Mouse (Mus musculus): ENCODE data around the gene Gstm4. TPM values are rescaled to one million over a fixed set of nuclear protein-coding genes. Genes with fewer than 3 reads are reported as not detected.

Gstm4 gene
- polyA plus RNA-seq, 1 experiment from 2014 or later, result 18.6 TPM

GRCm38 (mm10) chr3:108085281-108085720 is 40.6 kb upstream of the Gstm4 start:
- H3K4me3 ChIP-seq, result peak overlapping the region; percentile 65
- no peaks in the 10 kb centered on the region; the same call in 1 of the 2 replicates for H3K36me3 ChIP-seq
- peak overlapping the region; percentile 100 for H3K4me2 ChIP-seq
- H3K4me1 ChIP-seq (replicated peaks), result peaks cover 54% of the 10 kb centered on the region
- peak overlapping the region; percentile 84 for H3K27ac ChIP-seq (replicated peaks)
- WGBS, result 0% methylated on average over 14 of the region's 14 CpGs
- no peaks in the 10 kb centered on the region for H3K27me3 ChIP-seq
- no peaks in the 10 kb centered on the region for H3K9me3 ChIP-seq
- peak; percentile 87 for ATAC-seq (ENCODE audit: low FRiP score, low read depth)
- peak overlapping the region; percentile 65 for H3K9ac ChIP-seq

- 7% methylated on average over 13 of the region's 13 CpGs for WGBS
- H3K36me3 ChIP-seq, result no peaks in the 10 kb centered on the region; the same call in 1 of the 2 replicates
- no peaks in the 10 kb centered on the region for H3K9me3 ChIP-seq
- peak overlapping the region; percentile 84 for H3K27ac ChIP-seq (replicated peaks)
- H3K4me2 ChIP-seq, result peak overlapping the region; percentile 100
- H3K9ac ChIP-seq, result peak overlapping the region; percentile 65
- ATAC-seq (ENCODE audit: low FRiP score, low read depth), result peak; percentile 17
- H3K27me3 ChIP-seq, result no peaks in the 10 kb centered on the region
- peak overlapping the region; percentile 65 for H3K4me3 ChIP-seq
- H3K4me1 ChIP-seq (replicated peaks), result peaks cover 54% of the 10 kb centered on the region
These were observed 40.1 kb upstream of the Gstm4 start for GRCm38 (mm10) chr3:108084767-108085270.

GRCm38 (mm10) chr3:108083904-108084407 is 39.3 kb upstream of the Gstm4 start:
- Histone ChIP-seq H3K4me1 (replicated peaks) (peaks cover 54% of the 10 kb centered on the region), H3K27ac (replicated peaks) (no peak overlapping the region), H3K9me3 (no peaks in the 10 kb centered on the region), H3K36me3 (peaks cover 7% of the 10 kb centered on the region; the same call in 1 of the 2 replicates), H3K4me2 (peak overlapping the region; percentile 100), H3K4me3 (peak overlapping the region; percentile 65; the same call in 1 of the 2 replicates), H3K9ac (no peak overlapping the region), H3K27me3 (no peaks in the 10 kb centered on the region)
- ATAC-seq (ENCODE audit: low FRiP score, low read depth), result no peak
- WGBS, result 71% methylated on average over 4 of the region's 4 CpGs

- no peak for ATAC-seq (ENCODE audit: low FRiP score, low read depth)
- WGBS, result 73% methylated on average over 2 of the region's 2 CpGs
- no peak overlapping the region for H3K27ac ChIP-seq (replicated peaks)
- H3K9ac ChIP-seq, result no peak overlapping the region
- no peaks in the 10 kb centered on the region for H3K9me3 ChIP-seq
- peak overlapping the region; percentile 22; the same call in 1 of the 2 replicates for H3K4me2 ChIP-seq
- H3K4me1 ChIP-seq (replicated peaks), result peaks cover 54% of the 10 kb centered on the region
- H3K4me3 ChIP-seq, result no peak overlapping the region
- H3K27me3 ChIP-seq, result no peaks in the 10 kb centered on the region
- H3K36me3 ChIP-seq, result peaks cover 10% of the 10 kb centered on the region; the same call in 1 of the 2 replicates
These were observed 38.5 kb upstream of the Gstm4 start for GRCm38 (mm10) chr3:108083161-108083560.

GRCm38 (mm10) chr3:108082251-108082875 is 37.7 kb upstream of the Gstm4 start:
- 50% methylated on average over 1 of the region's 1 CpGs for WGBS
- Histone ChIP-seq H3K4me3 (no peak overlapping the region), H3K36me3 (peaks cover 10% of the 10 kb centered on the region; the same call in 1 of the 2 replicates), H3K27ac (replicated peaks) (0 out of 2 replicates have a peak overlapping the region, but pooled peaks have one; percentile 32), H3K27me3 (no peaks in the 10 kb centered on the region), H3K4me2 (peak overlapping the region; percentile 22), H3K4me1 (replicated peaks) (peaks cover 54% of the 10 kb centered on the region), H3K9ac (no peak overlapping the region), H3K9me3 (no peaks in the 10 kb centered on the region)
- ATAC-seq (ENCODE audit: low FRiP score, low read depth), result no peak

DNA sequence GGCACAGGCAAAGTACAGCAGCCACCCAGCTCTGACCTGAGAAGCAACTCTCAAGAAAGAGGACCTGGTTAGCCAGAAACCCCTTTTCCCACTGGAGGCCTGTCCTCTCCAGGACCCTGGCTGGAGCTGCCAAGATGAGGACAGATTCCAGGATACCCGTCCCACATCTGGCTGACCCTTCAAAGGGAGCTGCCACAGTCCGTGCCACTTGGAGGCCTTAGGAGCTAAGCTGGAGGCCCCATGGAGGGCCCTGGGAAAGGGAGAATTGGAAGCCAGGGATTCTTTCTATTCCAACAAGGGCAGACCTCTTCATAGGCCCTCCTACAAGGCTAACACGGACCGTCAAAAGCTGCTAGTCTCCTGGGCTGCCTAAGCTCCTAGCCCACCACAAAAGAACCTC is 37.0 kb upstream of the Gstm4 start:
- H3K9me3 ChIP-seq, result no peaks in the 10 kb centered on the region
- no peaks in the 10 kb centered on the region for H3K27me3 ChIP-seq
- peak overlapping the region; percentile 22; the same call in 1 of the 2 replicates for H3K4me2 ChIP-seq
- 0 out of 2 replicates have a peak overlapping the region, but pooled peaks have one; percentile 22 for H3K27ac ChIP-seq (replicated peaks)
- no peak overlapping the region for H3K9ac ChIP-seq
- peaks cover 52% of the 10 kb centered on the region for H3K4me1 ChIP-seq (replicated peaks)
- H3K4me3 ChIP-seq, result no peak overlapping the region
- WGBS, result 58% methylated on average over 4 of the region's 4 CpGs
- ATAC-seq (ENCODE audit: low FRiP score, low read depth), result no peak
- peaks cover 16% of the 10 kb centered on the region for H3K36me3 ChIP-seq

GRCm38 (mm10) chr3:108076836-108077235 is 32.1 kb upstream of the Gstm4 start:
- Histone ChIP-seq H3K27ac (replicated peaks) (no peak overlapping the region), H3K9me3 (no peaks in the 10 kb centered on the region), H3K27me3 (no peaks in the 10 kb centered on the region), H3K4me3 (no peak overlapping the region), H3K9ac (no peak overlapping the region), H3K4me2 (no peak overlapping the region), H3K4me1 (replicated peaks) (peaks cover 11% of the 10 kb centered on the region), H3K36me3 (peaks cover 45% of the 10 kb centered on the region)
- ATAC-seq (ENCODE audit: low FRiP score, low read depth), result no peak
- WGBS, result 91% methylated on average over 9 of the region's 9 CpGs

DNA sequence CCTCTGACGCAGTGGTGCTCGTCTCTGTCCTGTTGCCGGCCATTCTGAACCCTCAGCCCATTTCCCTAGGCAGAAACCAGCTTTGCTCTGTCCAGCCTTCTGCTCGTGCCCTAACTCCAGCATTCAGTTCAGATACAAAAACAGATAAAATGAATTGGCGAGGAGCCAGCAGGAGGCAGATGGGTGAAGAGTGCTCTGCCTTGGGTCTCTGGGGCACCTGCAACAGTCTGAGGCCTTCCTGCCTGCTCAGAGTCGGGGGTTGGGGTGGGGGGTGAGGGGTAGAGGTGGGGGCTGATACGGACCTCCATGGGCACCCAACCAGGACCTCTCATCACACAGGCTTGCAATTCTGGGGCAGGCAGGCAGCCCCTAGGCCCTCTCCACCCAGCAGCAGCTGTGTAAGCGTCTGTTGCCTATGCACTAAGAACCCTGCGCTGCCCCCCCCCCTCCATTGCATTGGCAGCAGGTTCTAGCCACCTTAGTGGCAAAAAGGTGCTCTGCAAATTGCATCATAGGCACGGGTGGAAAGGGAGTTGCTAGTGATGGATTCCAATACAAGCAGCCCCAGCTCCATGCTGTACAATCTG is 28.4 kb upstream of the Gstm4 start:
- no peak overlapping the region for H3K4me2 ChIP-seq
- H3K9me3 ChIP-seq, result no peaks in the 10 kb centered on the region
- H3K4me3 ChIP-seq, result no peak overlapping the region
- H3K4me1 ChIP-seq (replicated peaks), result peaks cover 4% of the 10 kb centered on the region; the same call in 1 of the 2 replicates
- H3K27me3 ChIP-seq, result no peaks in the 10 kb centered on the region
- whole genome bisulfite sequencing, result 56% methylated on average over 10 of the region's 10 CpGs
- no peak for ATAC-seq (ENCODE audit: low FRiP score, low read depth)
- peaks cover 35% of the 10 kb centered on the region for H3K36me3 ChIP-seq
- no peak overlapping the region for H3K9ac ChIP-seq
- no peak overlapping the region for H3K27ac ChIP-seq (replicated peaks)

GRCm38 (mm10) chr3:108070295-108071293 is 25.9 kb upstream of the Gstm4 start:
- H3K4me2 ChIP-seq, result no peak overlapping the region
- H3K4me3 ChIP-seq, result no peak overlapping the region
- H3K9me3 ChIP-seq, result no peaks in the 10 kb centered on the region
- H3K4me1 ChIP-seq (replicated peaks), result peaks cover 4% of the 10 kb centered on the region; the same call in 1 of the 2 replicates
- WGBS, result 71% methylated on average over 10 of the region's 10 CpGs
- H3K36me3 ChIP-seq, result peaks cover 19% of the 10 kb centered on the region
- no peak overlapping the region for H3K9ac ChIP-seq
- ATAC-seq (ENCODE audit: low FRiP score, low read depth), result no peak
- H3K27me3 ChIP-seq, result no peaks in the 10 kb centered on the region
- H3K27ac ChIP-seq (replicated peaks), result no peak overlapping the region

- Histone ChIP-seq H3K4me3 (no peak overlapping the region), H3K36me3 (peaks cover 8% of the 10 kb centered on the region), H3K4me2 (no peak overlapping the region), H3K27ac (replicated peaks) (no peak overlapping the region), H3K9me3 (no peaks in the 10 kb centered on the region), H3K27me3 (no peaks in the 10 kb centered on the region), H3K4me1 (replicated peaks) (peaks cover 4% of the 10 kb centered on the region; the same call in 1 of the 2 replicates), H3K9ac (no peak overlapping the region)
- WGBS, result 81% methylated on average over 13 of the region's 13 CpGs
- ATAC-seq (ENCODE audit: low FRiP score, low read depth), result no peak
These were observed 24.7 kb upstream of the Gstm4 start for GRCm38 (mm10) chr3:108069231-108069870.

- Histone ChIP-seq H3K9ac (no peak overlapping the region), H3K27me3 (no peaks in the 10 kb centered on the region), H3K4me2 (no peak overlapping the region), H3K9me3 (no peaks in the 10 kb centered on the region), H3K4me3 (no peak overlapping the region), H3K4me1 (replicated peaks) (peaks cover 4% of the 10 kb centered on the region; the same call in 1 of the 2 replicates), H3K27ac (replicated peaks) (no peak overlapping the region), H3K36me3 (0 out of 2 replicates have a peak, but pooled peaks cover 4% of the 10 kb centered on the region)
- WGBS, result 36% methylated on average over 1 of the region's 1 CpGs
- no peak for ATAC-seq (ENCODE audit: low FRiP score, low read depth)
These were observed 24.1 kb upstream of the Gstm4 start for GRCm38 (mm10) chr3:108068826-108069225.

Measured in hindbrain, embryonic 15.5 days (tissue).